Mouse (Mus musculus) kidney, adult 2 months (tissue): Measurements from ENCODE around the gene Cbs.

Source experiments
- CTCF ChIP-seq: fragments of 200-500 bp; conservative IDR thresholded peaks from 2 replicates; pipeline ENCODE4 v1.5.1; 2011; ENCODE audit warnings: low read depth, mild to moderate bottlenecking, control low read depth, low read length, moderate library complexity, mixed read lengths; ENCODE audit not compliant: insufficient read depth, insufficient read length
- POLR2A ChIP-seq: fragments of 200-500 bp; IDR thresholded peaks from one replicate; pipeline ENCODE4 v1.6.1; 2011; ENCODE audit warnings: low read depth, low read length, control low read depth

DNA sequence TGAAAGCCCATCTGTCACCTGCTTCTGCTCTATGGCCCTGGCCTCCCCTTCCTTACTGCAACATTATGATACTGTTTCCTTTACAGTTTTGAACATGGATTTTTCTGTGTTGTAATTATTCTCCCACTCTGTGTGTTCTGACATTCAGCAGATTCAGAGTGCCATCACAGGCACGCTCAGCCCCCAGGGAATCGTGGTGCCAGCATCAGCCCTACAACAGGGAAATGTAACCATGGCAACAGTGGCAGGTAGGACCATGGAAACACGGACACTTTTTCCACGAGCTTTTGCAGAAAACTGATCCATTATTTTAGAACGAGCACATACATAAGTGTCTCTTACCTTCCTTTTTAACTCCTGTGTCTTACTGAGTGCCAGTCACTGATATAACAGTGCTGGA, 42.0 kb downstream of the Cbs start:
- no peak for TF ChIP-seq CTCF
- no peak for TF ChIP-seq POLR2A
